21 mouse cellular contexts compared by ENCODE assay signal in the genomic region with DNA sequence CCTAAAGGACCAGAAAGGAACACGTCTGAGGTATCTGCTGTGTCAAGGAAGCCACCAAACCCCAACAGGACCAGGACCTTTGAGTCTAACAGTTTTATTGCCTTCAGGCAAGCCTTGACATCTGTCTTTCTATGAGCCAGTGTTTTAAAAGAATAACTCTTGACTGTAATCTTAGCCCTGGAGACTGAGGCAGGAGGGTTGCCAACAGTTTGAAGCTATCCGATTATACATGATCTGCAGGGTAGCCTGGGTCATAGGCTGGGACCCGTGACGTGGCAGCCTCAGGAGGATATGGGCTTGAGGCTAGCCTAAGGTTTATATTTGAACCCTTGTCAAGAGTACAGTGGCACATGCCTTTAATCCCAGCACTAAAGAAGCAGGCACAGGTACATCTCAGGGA.
"Had no signal": no experiment of that assay in that cellular context is flagged by ENCODE, and none has a peak within 500 bp of the region (broad histone marks: within the 10 kb centered on the region; RNA-seq: fewer than 3 reads in every experiment).

No protein-coding gene starts in this region.

- DNase-seq: gastrocnemius, postnatal 14 days; gastrocnemius, postnatal 36 days; heart, postnatal 14 days; heart, postnatal 36 days; kidney, adult 18-20 months; kidney, adult 8-10 months; kidney, postnatal 10 days; kidney, postnatal 25 days; kidney, postnatal 4 days; layer of hippocampus, adult 9-11 months; liver; liver, embryonic 13.5 days; liver, postnatal 0 days had no signal

- H3K27ac ChIP-seq: heart, embryonic 13.5 days; heart, embryonic 15.5 days; hindbrain, embryonic 12.5 days; hindbrain, embryonic 14.5 days; intestine, embryonic 15.5 days; limb, embryonic 10.5 days; limb, embryonic 12.5 days; liver, embryonic 13.5 days; liver, embryonic 15.5 days had no signal

- H3K4me1 ChIP-seq: hindbrain, embryonic 12.5 days; intestine, embryonic 15.5 days; liver, embryonic 13.5 days; liver, embryonic 15.5 days had no signal

- H3K36me3 ChIP-seq: heart, embryonic 13.5 days; heart, embryonic 15.5 days; hindbrain, embryonic 12.5 days; intestine, embryonic 15.5 days; limb, embryonic 10.5 days; limb, embryonic 12.5 days; liver, embryonic 13.5 days; liver, embryonic 15.5 days had no signal

- H3K9me3 ChIP-seq: heart, embryonic 13.5 days; heart, embryonic 15.5 days; intestine, embryonic 15.5 days; limb, embryonic 10.5 days; limb, embryonic 12.5 days; liver, embryonic 13.5 days; liver, embryonic 15.5 days had no signal

- H3K27me3 ChIP-seq: heart, embryonic 13.5 days; heart, embryonic 15.5 days; hindbrain, embryonic 12.5 days; intestine, embryonic 15.5 days; limb, embryonic 12.5 days had no signal

- H3K9ac ChIP-seq: heart, embryonic 13.5 days; heart, embryonic 15.5 days; hindbrain, embryonic 12.5 days; hindbrain, embryonic 14.5 days; intestine, embryonic 15.5 days; limb, embryonic 12.5 days; liver, embryonic 13.5 days; liver, embryonic 15.5 days; liver, postnatal 0 days had no signal

- H3K4me3 ChIP-seq: heart, embryonic 13.5 days; heart, embryonic 15.5 days; hindbrain, embryonic 12.5 days; intestine, embryonic 15.5 days; limb, embryonic 10.5 days; limb, embryonic 12.5 days; liver, embryonic 13.5 days; liver, embryonic 15.5 days had no signal
